Mouse (Mus musculus): ENCODE results near the gene Myh3. TPM values are rescaled to one million over a fixed set of nuclear protein-coding genes. Genes with fewer than 3 reads are reported as not detected.
A peak's percentile ranks its signal among the peaks of the same experiment; 100 is the strongest.

Myh3 gene
- polyA plus RNA-seq (2011; ENCODE audit: insufficient read depth, insufficient read length, low replicate concordance, missing spikeins), result not detected in 2 replicates

DNA sequence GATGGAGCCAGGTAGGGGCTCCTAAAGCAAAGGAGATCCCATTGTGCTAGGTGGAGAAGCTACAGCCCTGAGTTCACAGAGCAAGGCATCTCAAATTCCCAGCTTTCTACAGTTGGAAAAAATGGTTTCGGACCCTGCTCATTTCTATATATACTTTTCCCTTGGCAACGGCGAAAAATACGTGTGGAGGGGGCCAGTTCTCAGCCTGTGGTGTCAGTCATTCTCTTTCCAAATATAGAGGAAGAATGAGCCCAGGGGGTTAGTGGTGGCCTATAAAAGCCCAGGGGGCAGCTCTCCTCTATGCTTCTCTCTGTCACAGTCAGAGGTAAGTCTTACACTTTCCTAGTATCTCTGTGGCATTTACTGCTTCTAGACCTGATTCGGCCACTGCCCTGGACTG, at the start of gene Myh3:
Gene Myh3 (plus strand): TSS at position 301 of the 400 bp plus-strand sequence.
- TF ChIP-seq CTCF (IDR thresholded peaks at IDR 0.05; ENCODE audit: control insufficient read depth, insufficient read depth, low read length) (no peak), POLR2A (IDR thresholded peaks at IDR 0.05; ENCODE audit: borderline replicate concordance, control insufficient read depth, low read depth, low read length) (no peak)
- Histone ChIP-seq H3K4me1 (ENCODE audit: control insufficient read depth, insufficient read depth, low read length) (no peaks in the 10 kb centered on the region), H3K27ac (ENCODE audit: control insufficient read depth, insufficient read depth, low read depth, low read length, poor library complexity) (no peak within 1 kb of the TSS), H3K4me3 (replicated peaks; ENCODE audit: control insufficient read depth, low read depth, low read length) (no peak within 1 kb of the TSS)
- WGBS, result 75% methylated on average over 5 of the region's 5 CpGs

DNA sequence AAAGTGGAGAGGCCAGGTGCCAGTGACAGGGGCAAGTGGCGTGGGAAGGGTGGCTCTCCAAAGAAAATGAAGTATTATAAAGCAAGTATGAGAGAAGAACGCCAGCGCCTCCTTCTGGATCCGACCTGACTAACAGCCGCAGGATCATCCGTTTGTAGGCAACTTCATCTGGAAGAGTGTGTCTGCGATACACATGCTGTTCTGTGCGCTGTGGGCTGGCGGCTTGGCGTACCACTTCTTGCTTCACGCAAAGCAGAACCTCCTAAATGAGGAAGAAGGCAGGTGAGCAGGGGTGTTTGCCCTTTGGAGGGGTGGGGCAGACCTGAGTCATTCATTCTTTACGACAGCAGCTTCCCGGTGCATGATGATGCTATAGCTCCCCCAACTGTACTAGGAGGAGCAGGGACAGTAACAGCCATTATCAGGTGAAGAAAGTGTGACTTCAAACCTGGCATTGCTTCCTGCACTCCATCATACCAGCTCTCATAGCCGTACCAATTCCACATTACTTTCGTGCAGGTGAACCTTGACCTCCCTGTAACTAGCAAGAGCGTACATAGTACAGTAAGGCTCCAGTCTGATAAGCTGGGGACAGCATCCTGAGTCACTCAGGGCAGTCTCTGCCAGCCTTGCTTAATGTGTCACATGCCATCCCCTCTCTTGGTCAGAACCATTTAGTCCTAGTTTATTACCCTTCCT, 47.0 kb upstream of the Myh3 start:
- 0 out of 2 replicates have a peak, but pooled peaks have one; percentile 1 for TF ChIP-seq CTCF (IDR thresholded peaks at IDR 0.05; ENCODE audit: control insufficient read depth, insufficient read depth, low read length)
- no peak for TF ChIP-seq POLR2A (IDR thresholded peaks at IDR 0.05; ENCODE audit: borderline replicate concordance, control insufficient read depth, low read depth, low read length)

DNA sequence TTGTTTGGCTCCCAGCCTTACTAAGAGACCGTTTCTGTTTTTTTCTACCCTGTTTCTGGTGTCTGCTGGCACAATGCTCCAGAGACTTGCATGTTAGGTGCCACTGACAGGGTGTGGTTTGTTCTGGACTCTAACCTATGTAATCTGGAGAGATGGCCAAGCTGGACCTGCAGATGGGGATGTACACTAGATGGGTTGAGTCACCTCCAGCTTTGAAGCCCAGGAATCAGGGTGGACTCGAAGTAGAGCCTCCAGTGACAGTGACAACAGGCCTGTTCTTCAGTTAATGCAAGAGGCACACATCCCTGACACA, 46.5 kb upstream of the Myh3 start:
- TF ChIP-seq POLR2A (IDR thresholded peaks at IDR 0.05; ENCODE audit: borderline replicate concordance, control insufficient read depth, low read depth, low read length), result no peak
- TF ChIP-seq CTCF (IDR thresholded peaks at IDR 0.05; ENCODE audit: control insufficient read depth, insufficient read depth, low read length), result no peak

More for the DNA sequence above, 47.0 kb upstream of the Myh3 start:
- Histone ChIP-seq H3K4me3 (replicated peaks; ENCODE audit: control insufficient read depth, low read depth, low read length) (no peak overlapping the region), H3K4me1 (ENCODE audit: control insufficient read depth, insufficient read depth, low read length) (no peaks in the 10 kb centered on the region), H3K27ac (ENCODE audit: control insufficient read depth, insufficient read depth, low read depth, low read length, poor library complexity) (no peak overlapping the region)
- WGBS, result 44% methylated on average over 16 of the region's 16 CpGs

DNA sequence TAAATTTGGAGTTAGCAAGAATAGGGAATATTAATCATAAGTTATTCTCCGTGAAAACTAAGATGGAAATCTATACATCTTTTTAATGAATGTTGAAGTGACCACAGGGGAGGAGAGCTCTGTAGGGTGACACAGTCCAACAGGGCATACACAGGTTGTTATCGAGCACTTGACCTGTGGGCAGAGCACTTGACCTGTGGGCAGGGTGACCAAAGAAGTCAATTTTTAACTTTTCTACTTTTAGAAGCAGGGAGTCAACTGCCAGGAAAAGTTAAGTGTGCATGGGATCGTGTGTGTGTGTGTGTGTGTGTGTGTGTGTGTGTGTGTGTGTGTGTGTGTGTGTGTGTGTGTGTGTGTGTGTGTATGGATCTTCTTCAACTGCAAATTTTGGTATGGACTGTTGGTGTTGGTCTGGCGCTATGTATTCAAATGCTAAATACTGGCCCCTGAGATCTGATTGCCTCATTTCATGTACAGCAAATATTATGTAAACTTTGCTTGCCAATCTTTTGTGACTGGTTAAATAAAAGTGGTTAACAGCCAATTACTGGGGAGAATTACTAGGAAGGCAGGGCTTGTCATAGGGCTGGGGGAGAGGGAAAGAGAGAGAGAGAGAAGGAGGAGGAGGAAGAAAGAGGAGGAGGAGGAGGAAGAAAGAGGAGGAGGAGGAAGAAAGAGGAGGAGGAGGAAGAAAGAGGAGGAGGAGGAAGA, 43.2 kb upstream of the Myh3 start:
- 59% methylated on average over 4 of the region's 4 CpGs for WGBS

More for the DNA sequence above, 46.5 kb upstream of the Myh3 start:
- Histone ChIP-seq H3K4me3 (replicated peaks; ENCODE audit: control insufficient read depth, low read depth, low read length) (no peak overlapping the region), H3K4me1 (ENCODE audit: control insufficient read depth, insufficient read depth, low read length) (no peaks in the 10 kb centered on the region), H3K27ac (ENCODE audit: control insufficient read depth, insufficient read depth, low read depth, low read length, poor library complexity) (no peak overlapping the region)
- WGBS, result 60% methylated on average over 2 of the region's 2 CpGs

DNA sequence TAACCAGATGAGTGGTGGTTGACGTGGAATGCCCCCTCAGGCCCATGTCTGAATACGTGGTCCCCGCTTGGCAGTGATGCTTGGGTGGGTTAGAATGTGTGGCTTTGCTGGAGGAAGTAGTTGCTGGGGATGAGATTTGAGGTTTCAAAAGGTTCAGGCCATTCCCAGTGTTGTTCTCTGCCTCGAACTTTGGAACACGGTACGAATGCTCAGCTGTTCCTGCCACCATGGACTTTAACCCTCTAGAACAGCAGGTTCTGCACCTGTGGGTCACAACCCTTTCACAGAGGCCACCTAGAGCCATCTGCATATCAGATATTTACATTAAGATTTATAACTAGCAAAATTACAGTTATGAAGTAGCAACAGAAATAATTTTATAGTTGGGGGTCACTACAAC, 41.9 kb upstream of the Myh3 start:
- Histone ChIP-seq H3K4me3 (replicated peaks; ENCODE audit: control insufficient read depth, low read depth, low read length) (no peak overlapping the region), H3K4me1 (ENCODE audit: control insufficient read depth, insufficient read depth, low read length) (no peaks in the 10 kb centered on the region), H3K27ac (ENCODE audit: control insufficient read depth, insufficient read depth, low read depth, low read length, poor library complexity) (no peak overlapping the region)
- whole genome bisulfite sequencing, result 82% methylated on average over 6 of the region's 6 CpGs
- TF ChIP-seq CTCF (IDR thresholded peaks at IDR 0.05; ENCODE audit: control insufficient read depth, insufficient read depth, low read length), result no peak
- no peak for TF ChIP-seq POLR2A (IDR thresholded peaks at IDR 0.05; ENCODE audit: borderline replicate concordance, control insufficient read depth, low read depth, low read length)

More for the DNA sequence above, 43.2 kb upstream of the Myh3 start:
- no peak overlapping the region for H3K4me3 ChIP-seq (replicated peaks; ENCODE audit: control insufficient read depth, low read depth, low read length)
- no peak for TF ChIP-seq CTCF (IDR thresholded peaks at IDR 0.05; ENCODE audit: control insufficient read depth, insufficient read depth, low read length)
- no peak for TF ChIP-seq POLR2A (IDR thresholded peaks at IDR 0.05; ENCODE audit: borderline replicate concordance, control insufficient read depth, low read depth, low read length)
- H3K27ac ChIP-seq (ENCODE audit: control insufficient read depth, insufficient read depth, low read depth, low read length, poor library complexity), result no peak overlapping the region
- H3K4me1 ChIP-seq (ENCODE audit: control insufficient read depth, insufficient read depth, low read length), result no peaks in the 10 kb centered on the region

DNA sequence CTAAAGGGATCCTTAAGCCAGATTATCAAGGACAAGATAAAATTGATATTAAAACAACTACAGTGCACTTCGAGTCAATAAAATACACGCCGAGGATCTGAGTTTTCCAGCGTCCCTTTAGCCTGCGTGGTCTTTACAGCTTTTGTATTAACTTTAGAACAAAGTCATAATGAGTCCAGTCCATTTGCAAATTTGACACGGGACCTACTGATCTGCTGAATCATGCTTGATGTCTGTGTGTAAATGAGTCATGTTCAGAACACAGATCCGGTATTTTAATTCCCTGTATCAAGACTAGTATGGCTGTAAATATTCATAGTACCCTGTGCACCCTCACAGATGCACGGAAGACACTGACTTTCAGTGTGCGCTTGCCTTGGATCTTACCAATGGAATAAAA, 41.2 kb upstream of the Myh3 start:
- Histone ChIP-seq H3K4me1 (ENCODE audit: control insufficient read depth, insufficient read depth, low read length) (no peaks in the 10 kb centered on the region), H3K27ac (ENCODE audit: control insufficient read depth, insufficient read depth, low read depth, low read length, poor library complexity) (no peak overlapping the region), H3K4me3 (replicated peaks; ENCODE audit: control insufficient read depth, low read depth, low read length) (no peak overlapping the region)
- WGBS, result 85% methylated on average over 9 of the region's 9 CpGs
- no peak for TF ChIP-seq POLR2A (IDR thresholded peaks at IDR 0.05; ENCODE audit: borderline replicate concordance, control insufficient read depth, low read depth, low read length)
- no peak for TF ChIP-seq CTCF (IDR thresholded peaks at IDR 0.05; ENCODE audit: control insufficient read depth, insufficient read depth, low read length)

DNA sequence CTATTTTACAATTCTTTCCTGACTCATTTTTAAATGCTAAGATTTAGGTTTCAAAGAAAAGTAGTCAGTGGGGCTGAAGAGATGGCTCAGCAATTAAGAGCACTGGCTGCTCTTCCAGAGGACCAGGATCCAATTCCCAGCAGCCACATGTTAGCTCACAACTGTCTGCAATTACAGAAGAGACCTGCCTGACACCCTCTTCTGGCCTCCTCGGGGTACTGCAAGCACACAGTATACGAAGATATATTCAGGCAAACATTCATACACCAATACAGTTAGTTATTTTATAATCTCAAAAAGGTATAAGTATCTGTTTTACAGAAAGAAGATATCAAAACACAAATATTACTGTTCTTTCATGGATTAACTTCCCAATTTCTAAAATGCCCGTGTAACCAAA, 38.3 kb upstream of the Myh3 start:
- no peak for TF ChIP-seq POLR2A (IDR thresholded peaks at IDR 0.05; ENCODE audit: borderline replicate concordance, control insufficient read depth, low read depth, low read length)
- TF ChIP-seq CTCF (IDR thresholded peaks at IDR 0.05; ENCODE audit: control insufficient read depth, insufficient read depth, low read length), result 0 out of 2 replicates have a peak, but pooled peaks have one; percentile 8
- WGBS, result 89% methylated on average over 3 of the region's 3 CpGs
- H3K4me1 ChIP-seq (ENCODE audit: control insufficient read depth, insufficient read depth, low read length), result no peaks in the 10 kb centered on the region
- H3K4me3 ChIP-seq (replicated peaks; ENCODE audit: control insufficient read depth, low read depth, low read length), result no peak overlapping the region
- H3K27ac ChIP-seq (ENCODE audit: control insufficient read depth, insufficient read depth, low read depth, low read length, poor library complexity), result no peak overlapping the region

DNA sequence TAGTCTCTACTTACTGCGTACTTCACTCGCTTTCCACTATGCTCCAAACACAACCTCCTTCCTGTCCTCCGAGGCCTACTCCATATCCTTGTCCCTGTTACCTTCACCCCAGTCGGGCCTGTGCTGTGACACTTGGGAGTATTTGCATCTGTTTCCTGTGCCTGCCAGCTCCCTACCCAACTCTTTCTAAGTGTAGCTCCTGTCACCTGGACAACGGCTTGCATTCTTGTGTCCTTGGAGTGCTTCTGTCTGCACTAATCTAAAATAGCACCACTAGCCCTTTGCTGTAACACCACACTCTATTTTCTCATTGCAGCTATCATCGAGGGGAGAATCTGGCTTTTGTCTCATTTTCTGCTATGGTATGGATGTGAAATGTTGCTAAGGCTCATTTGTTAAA, 37.6 kb upstream of the Myh3 start:
- TF ChIP-seq CTCF (IDR thresholded peaks at IDR 0.05; ENCODE audit: control insufficient read depth, insufficient read depth, low read length) (no peak), POLR2A (IDR thresholded peaks at IDR 0.05; ENCODE audit: borderline replicate concordance, control insufficient read depth, low read depth, low read length) (no peak)
- Histone ChIP-seq H3K4me3 (replicated peaks; ENCODE audit: control insufficient read depth, low read depth, low read length) (no peak overlapping the region), H3K27ac (ENCODE audit: control insufficient read depth, insufficient read depth, low read depth, low read length, poor library complexity) (no peak overlapping the region), H3K4me1 (ENCODE audit: control insufficient read depth, insufficient read depth, low read length) (no peaks in the 10 kb centered on the region; the same call in 1 of the 2 replicates)
- WGBS, result 93% methylated on average over 6 of the region's 6 CpGs
